Mouse (Mus musculus) lung, embryonic 14.5 days (tissue): ENCODE results near the gene Emc4. TPM values are rescaled to one million over a fixed set of nuclear protein-coding genes. Genes with fewer than 3 reads are reported as not detected.
A peak's percentile ranks its signal among the peaks of the same experiment; 100 is the strongest.

ENCODE experiments used
- ATAC-seq: fragments of 200-750 bp; cut with Nextera tagmentation; 2 replicates; pipeline ENCODE4 v1.8.0; 2017; ENCODE audit warnings: mild to moderate bottlenecking, moderate TSS enrichment, moderate library complexity; ENCODE audit not compliant: insufficient read depth
- DNase-seq: peaks from one replicate; pipeline ENCODE4 v3.0.0-alpha.2; 2015
- H3K27ac ChIP-seq: fragments of 300-500 bp; sonication (generic); 2 replicates; pipeline ENCODE4 v1.5.1; 2014; ENCODE audit warnings: low read depth, mild to moderate bottlenecking, moderate library complexity
- H3K27me3 ChIP-seq: fragments of 300-500 bp; sonication (generic); 2 replicates; pipeline ENCODE4 v1.6.1; 2014; ENCODE audit warnings: low read length, control low read depth; ENCODE audit not compliant: insufficient read depth
- H3K36me3 ChIP-seq: fragments of 300-500 bp; sonication (generic); 2 replicates; pipeline ENCODE4 v1.6.1; 2014; ENCODE audit warnings: control low read depth; ENCODE audit not compliant: insufficient read depth
- H3K4me1 ChIP-seq: fragments of 300-500 bp; sonication (generic); 2 replicates; pipeline ENCODE4 v1.6.1; 2014; ENCODE audit warnings: antibody characterized with exemption, control low read depth; ENCODE audit not compliant: insufficient read depth
- H3K4me2 ChIP-seq: fragments of 300-500 bp; sonication (generic); 2 replicates; pipeline ENCODE4 v1.6.1; 2014; ENCODE audit warnings: mild to moderate bottlenecking
- H3K4me3 ChIP-seq: fragments of 300-500 bp; sonication (generic); 2 replicates; pipeline ENCODE4 v1.5.1; 2014; ENCODE audit warnings: low read depth, low read length
- H3K9ac ChIP-seq: fragments of 300-500 bp; sonication (generic); 2 replicates; pipeline ENCODE4 v1.6.1; 2014
- H3K9me3 ChIP-seq: fragments of 300-500 bp; sonication (generic); 2 replicates; pipeline ENCODE4 v1.6.1; 2016; ENCODE audit warnings: low read depth, low read length, control low read depth
- CTCF ChIP-seq: IDR thresholded peaks from 2 replicates; pipeline ENCODE4 v1.5.1; 2016; ENCODE audit warnings: antibody characterized with exemption, low read depth
- WGBS: fragments of 180-500 bp; shearing (Covaris S2); extraction: QIAGEN DNeasy Blood & Tissue Kit; methylation state at CpG from one replicate; pipeline ENCODE4 v1.1.7; 2014; 5-methylcytosine and 5-hydroxymethylcytosine counted together
- polyA plus RNA-seq: library from polyadenylated mRNA; unstranded; fragments of >200 nt; fragmentation: Nextera tagmentation; extraction: Ambion mirVana; gene quantifications from 2 replicates; pipeline ENCODE4 v1.2.1, GENCODE M21; 2014

The Emc4 gene
- polyA plus RNA-seq, 1 experiment from 2014 or later = 93.3 TPM

GRCm38 (mm10) chr2:112360781-112361169 lies 7.1 kb downstream of the Emc4 start:
- H3K27ac ChIP-seq = no peak overlapping the region
- DNase-seq (no peak), ATAC-seq (no peak)
- peaks cover 70% of the 10 kb centered on the region for H3K36me3 ChIP-seq
- no peak overlapping the region for H3K9ac ChIP-seq
- H3K4me3 ChIP-seq = no peak overlapping the region
- H3K27me3 ChIP-seq = no peaks in the 10 kb centered on the region
- no peak overlapping the region for H3K4me2 ChIP-seq
- 87% methylated on average over 2 of the region's 2 CpGs for WGBS
- H3K9me3 ChIP-seq = no peaks in the 10 kb centered on the region
- no peaks in the 10 kb centered on the region for H3K4me1 ChIP-seq
- no peak for TF ChIP-seq CTCF

GRCm38 (mm10) chr2:112360012-112360780 lies 7.6 kb downstream of the Emc4 start:
- no peak overlapping the region for H3K27ac ChIP-seq
- no peak overlapping the region for H3K4me3 ChIP-seq
- no peaks in the 10 kb centered on the region for H3K4me1 ChIP-seq
- no peak for TF ChIP-seq CTCF
- no peaks in the 10 kb centered on the region for H3K9me3 ChIP-seq
- no peak overlapping the region for H3K4me2 ChIP-seq
- DNase-seq = no peak
- H3K36me3 ChIP-seq = peaks cover 70% of the 10 kb centered on the region
- 80% methylated on average over 12 of the region's 12 CpGs for WGBS
- no peak overlapping the region for H3K9ac ChIP-seq
- ATAC-seq = 0 out of 2 replicates have a peak, but pooled peaks have one; percentile 21
- H3K27me3 ChIP-seq = no peaks in the 10 kb centered on the region

- peak; percentile 28 for DNase-seq
These were observed 8.2 kb downstream of the Emc4 start for GRCm38 (mm10) chr2:112359611-112360010.

GRCm38 (mm10) chr2:112353685-112354455 lies 14.0 kb downstream of the Emc4 start:
- no peak overlapping the region for H3K4me2 ChIP-seq
- WGBS = 84% methylated on average over 7 of the region's 7 CpGs
- H3K36me3 ChIP-seq = peaks cover 49% of the 10 kb centered on the region
- no peak for ATAC-seq
- no peak overlapping the region for H3K4me3 ChIP-seq
- no peak overlapping the region for H3K27ac ChIP-seq
- no peak for TF ChIP-seq CTCF
- H3K9ac ChIP-seq = no peak overlapping the region
- H3K4me1 ChIP-seq = no peaks in the 10 kb centered on the region
- DNase-seq = no peak
- H3K9me3 ChIP-seq = no peaks in the 10 kb centered on the region
- H3K27me3 ChIP-seq = no peaks in the 10 kb centered on the region

More at GRCm38 (mm10) chr2:112359611-112360010, 8.2 kb downstream of the Emc4 start:
- Histone ChIP-seq H3K36me3 (peaks cover 70% of the 10 kb centered on the region), H3K27me3 (no peaks in the 10 kb centered on the region), H3K4me3 (no peak overlapping the region), H3K9me3 (no peaks in the 10 kb centered on the region), H3K27ac (no peak overlapping the region), H3K4me1 (no peaks in the 10 kb centered on the region), H3K9ac (no peak overlapping the region), H3K4me2 (no peak overlapping the region)
- peak; percentile 66 for ATAC-seq
- WGBS = 50% methylated on average over 2 of the region's 2 CpGs
- no peak for TF ChIP-seq CTCF

- H3K27ac ChIP-seq = no peak overlapping the region
- ATAC-seq = no peak
- no peak overlapping the region for H3K9ac ChIP-seq
- no peaks in the 10 kb centered on the region for H3K27me3 ChIP-seq
- H3K9me3 ChIP-seq = no peaks in the 10 kb centered on the region
- no peak overlapping the region for H3K4me3 ChIP-seq
- 84% methylated on average over 3 of the region's 3 CpGs for whole genome bisulfite sequencing
- no peak for DNase-seq
- H3K4me1 ChIP-seq = no peaks in the 10 kb centered on the region
- no peak overlapping the region for H3K4me2 ChIP-seq
- TF ChIP-seq CTCF = no peak
- H3K36me3 ChIP-seq = peaks cover 30% of the 10 kb centered on the region
These were observed 19.6 kb downstream of the Emc4 start for GRCm38 (mm10) chr2:112348246-112348645.

GRCm38 (mm10) chr2:112341117-112341516 lies 26.7 kb downstream of the Emc4 start:
- no peaks in the 10 kb centered on the region for H3K9me3 ChIP-seq
- ATAC-seq (no peak), DNase-seq (no peak)
- H3K9ac ChIP-seq = no peak overlapping the region
- H3K4me3 ChIP-seq = no peak overlapping the region
- no peak for TF ChIP-seq CTCF
- H3K4me2 ChIP-seq = no peak overlapping the region
- H3K27me3 ChIP-seq = no peaks in the 10 kb centered on the region
- H3K27ac ChIP-seq = no peak overlapping the region
- no peaks in the 10 kb centered on the region for H3K4me1 ChIP-seq
- H3K36me3 ChIP-seq = peaks cover 15% of the 10 kb centered on the region; the same call in 1 of the 2 replicates
- 64% methylated on average over 3 of the region's 3 CpGs for WGBS

GRCm38 (mm10) chr2:112339736-112340135 lies 28.1 kb downstream of the Emc4 start:
- Histone ChIP-seq H3K4me1 (no peaks in the 10 kb centered on the region), H3K27me3 (no peaks in the 10 kb centered on the region), H3K4me3 (no peak overlapping the region), H3K27ac (no peak overlapping the region), H3K4me2 (no peak overlapping the region), H3K9ac (no peak overlapping the region), H3K36me3 (peaks cover 23% of the 10 kb centered on the region; the same call in 1 of the 2 replicates), H3K9me3 (no peaks in the 10 kb centered on the region)
- WGBS = 83% methylated on average over 2 of the region's 2 CpGs
- DNase-seq (no peak), ATAC-seq (no peak)
- peak; percentile 27 for TF ChIP-seq CTCF
